Mouse (Mus musculus) cerebellum, postnatal 10 days (tissue): ENCODE measurements at regions not wholly inside any gene's neighbourhood (a gene's known extent, or its start where the extent isn't known, plus 50 kb on each side); places are given as distances from the start of the nearest gene placed in this dataset.
"Not testable (repeated sequence)": the region's sequence is repeated elsewhere in the genome, so short reads cannot be mapped to it uniquely, and the experiment has no call there.

Experiments used
- DNase-seq, 2 experiments: peaks; one replicate each; pipeline ENCODE4 v3.0.0; 2021; ENCODE audit warnings: mixed read lengths in 2 of 2

- no peak for DNase-seq
Measured at GRCm38 (mm10) chr8:90046779-90047178, 301.4 kb downstream of the Tox3 start.

GRCm38 (mm10) chr8:90036436-90036835 lies 311.7 kb downstream of the Tox3 start:
- no peak for DNase-seq

- DNase-seq: no peak
Measured at GRCm38 (mm10) chr8:90032572-90032971, 315.6 kb downstream of the Tox3 start.

GRCm38 (mm10) chr8:90031220-90031619 lies 316.9 kb downstream of the Tox3 start:
- DNase-seq: no peak

- not testable (repeated sequence) for DNase-seq
Measured at GRCm38 (mm10) chr8:90017958-90018357, 330.2 kb downstream of the Tox3 start.

- DNase-seq: no peak
Measured at GRCm38 (mm10) chr8:90013755-90014154, 334.4 kb downstream of the Tox3 start.

- no peak for DNase-seq
Measured at GRCm38 (mm10) chr8:90011682-90012409, 336.3 kb downstream of the Tox3 start.

- no peak for DNase-seq
Measured at GRCm38 (mm10) chr8:90009431-90009830, 338.7 kb downstream of the Tox3 start.

- DNase-seq: peak; percentile 94 to 96
Measured at GRCm38 (mm10) chr8:90000899-90001640, 347.1 kb downstream of the Tox3 start.

GRCm38 (mm10) chr8:89993743-89994142 lies 354.4 kb downstream of the Tox3 start:
- peak; percentile 16 to 27 for DNase-seq

GRCm38 (mm10) chr8:89983859-89984258 lies 364.3 kb downstream of the Tox3 start:
- DNase-seq: peak in 1 of 2 experiments; percentile 21

GRCm38 (mm10) chr8:89982551-89982950 lies 365.6 kb downstream of the Tox3 start:
- DNase-seq: no peak

- no peak for DNase-seq
Measured at GRCm38 (mm10) chr8:89981320-89981719, 366.8 kb downstream of the Tox3 start.

GRCm38 (mm10) chr8:89980441-89980840 lies 367.7 kb downstream of the Tox3 start:
- no peak for DNase-seq

- DNase-seq: no peak
Measured at GRCm38 (mm10) chr8:89962799-89963198, 385.3 kb downstream of the Tox3 start.

GRCm38 (mm10) chr8:89957486-89957885 lies 390.7 kb downstream of the Tox3 start:
- no peak for DNase-seq

- DNase-seq: no peak
Measured at GRCm38 (mm10) chr8:89956482-89957020, 391.6 kb downstream of the Tox3 start.

- peak; percentile 20 to 49 for DNase-seq
Measured at GRCm38 (mm10) chr8:89938836-89939235, 409.3 kb downstream of the Tox3 start.

- DNase-seq: peak; percentile 55 to 65
Measured at GRCm38 (mm10) chr8:89934521-89934920, 413.6 kb downstream of the Tox3 start.

- peak; percentile 37 to 58 for DNase-seq
Measured at GRCm38 (mm10) chr8:89926666-89927232, 421.4 kb downstream of the Tox3 start.

- DNase-seq: not testable (repeated sequence)
Measured at GRCm38 (mm10) chr8:89924697-89925096, 423.4 kb downstream of the Tox3 start.

- peak; percentile 72 to 75 for DNase-seq
Measured at GRCm38 (mm10) chr8:89914076-89914475, 434.1 kb downstream of the Tox3 start.

- no peak for DNase-seq
Measured at GRCm38 (mm10) chr8:89906200-89906599, 441.9 kb downstream of the Tox3 start.
